Mouse (Mus musculus): ENCODE results near the gene Nt5c1a. TPM values are rescaled to one million over a fixed set of nuclear protein-coding genes. Genes with fewer than 3 reads are reported as not detected.

Gene Nt5c1a
- not detected in 2 replicates for polyA plus RNA-seq (2012; rRNA removed)

GRCm38 (mm10) chr4:123201186-123202093 lies at the start of gene Nt5c1a:
Nt5c1a (plus strand) TSS chr4:123201504.

GRCm38 (mm10) chr4:123182328-123183238 lies 18.7 kb upstream of the Nt5c1a start, which contains the start of gene Hpcal4:
Hpcal4 (plus strand) TSS chr4:123183227.

GRCm38 (mm10) chr4:123233492-123234084 lies 32.3 kb downstream of the Nt5c1a start, which contains the start of gene Heyl:
Heyl (plus strand) TSS chr4:123233556.

GRCm38 (mm10) chr4:123261721-123262401 lies 60.6 kb downstream of the Nt5c1a start, which contains the start of gene Pabpc4:
Pabpc4 (plus strand) TSS chr4:123262351.

Other genes starting within 250 kb of the Nt5c1a start
- 0.03 and 0.07 TPM in 2 replicates for gene Mfsd2a, start 240.3 kb upstream of the Nt5c1a start, polyA plus RNA-seq (2012; rRNA removed)
- gene Mycl, start 205.9 kb upstream of the Nt5c1a start, polyA plus RNA-seq (2012; rRNA removed): 0.37 and 0.46 TPM in 2 replicates
- 3.8 and 4.0 TPM in 2 replicates for gene Trit1, start 184.9 kb upstream of the Nt5c1a start, polyA plus RNA-seq (2012; rRNA removed)
- gene Bmp8b, start 96.3 kb upstream of the Nt5c1a start, polyA plus RNA-seq (2012; rRNA removed): 0.19 and 0.21 TPM in 2 replicates
- gene Oxct2b, start 85.2 kb upstream of the Nt5c1a start, polyA plus RNA-seq (2012; rRNA removed): not detected in 2 replicates
- 23.3 and 24.1 TPM in 2 replicates for gene Ppie, start 61.6 kb upstream of the Nt5c1a start, polyA plus RNA-seq (2012; rRNA removed)
- gene Hpcal4, start 18.3 kb upstream of the Nt5c1a start, polyA plus RNA-seq (2012; rRNA removed): 0.01 TPM in 1 of 2 replicates, not detected in the other
- gene Heyl, start 32.1 kb downstream of the Nt5c1a start, polyA plus RNA-seq (2012; rRNA removed): 0.41 and 0.43 TPM in 2 replicates
- 186 and 220 TPM in 2 replicates for gene Pabpc4, start 60.8 kb downstream of the Nt5c1a start, polyA plus RNA-seq (2012; rRNA removed)
- gene Oxct2a, start 122.1 kb downstream of the Nt5c1a start, polyA plus RNA-seq (2012; rRNA removed): 0.02 and 0.10 TPM in 2 replicates
- 0.10 and 0.16 TPM in 2 replicates for gene Bmp8a, start 141.7 kb downstream of the Nt5c1a start, polyA plus RNA-seq (2012; rRNA removed)